ENCODE assay signal across 17 mouse cellular contexts in genomic region chr1:127373559-127373958, GRCm38 (mm10).
DNase-seq lines count a peak whose midpoint lies in the region; ATAC-seq lines count a peak whose summit lies in the region.
"Had no signal": no experiment of that assay in that cellular context is flagged by ENCODE, and none has a peak within 500 bp of the region (broad histone marks: within the 10 kb centered on the region; RNA-seq: fewer than 3 reads in every experiment).

No protein-coding gene starts in this region.

- 0 out of 2 replicates have a peak overlapping the region, but pooled peaks have one; percentile 20 for H3K27ac ChIP-seq in midbrain, embryonic 11.5 days (ENCODE audit: low read depth, low read length)
- no peak overlapping the region for H3K27ac ChIP-seq in midbrain, embryonic 10.5 days (replicated peaks)
- peak overlapping the region; percentile 71 for H3K27ac ChIP-seq in hindbrain, embryonic 14.5 days
- H3K27ac ChIP-seq in midbrain, embryonic 15.5 days, result peak overlapping the region; percentile 40
- H3K27ac ChIP-seq: embryonic facial prominence, embryonic 10.5 days; kidney, postnatal 0 days; limb, embryonic 15.5 days; liver, embryonic 15.5 days had no signal

- H3K9ac ChIP-seq in midbrain, embryonic 11.5 days (ENCODE audit: low read length), result no peak overlapping the region
- H3K9ac ChIP-seq in hindbrain, embryonic 14.5 days, result no peak overlapping the region
- no peak overlapping the region for H3K9ac ChIP-seq in midbrain, embryonic 15.5 days
- H3K9ac ChIP-seq: limb, embryonic 15.5 days; liver, embryonic 15.5 days had no signal

- no peak overlapping the region for H3K4me2 ChIP-seq in midbrain, embryonic 11.5 days
- H3K4me2 ChIP-seq in hindbrain, embryonic 14.5 days (replicated peaks), result no peak overlapping the region
- H3K4me2 ChIP-seq in midbrain, embryonic 15.5 days, result no peak overlapping the region
- H3K4me2 ChIP-seq: limb, embryonic 15.5 days; liver, embryonic 15.5 days had no signal

- H3K36me3 ChIP-seq in midbrain, embryonic 11.5 days (ENCODE audit: control insufficient read depth, insufficient read depth, low read length), result no peaks in the 10 kb centered on the region
- 0 out of 2 replicates have a peak, but pooled peaks cover 3% of the 10 kb centered on the region for H3K36me3 ChIP-seq in midbrain, embryonic 10.5 days
- H3K36me3 ChIP-seq in hindbrain, embryonic 14.5 days (replicated peaks; ENCODE audit: control insufficient read depth, insufficient read depth), result no peaks in the 10 kb centered on the region; the same call in 1 of the 2 replicates
- H3K36me3 ChIP-seq in midbrain, embryonic 15.5 days (replicated peaks), result no peaks in the 10 kb centered on the region
- H3K36me3 ChIP-seq: liver, embryonic 15.5 days had no signal

- 0 out of 2 replicates have a peak, but pooled peaks cover 2% of the 10 kb centered on the region for H3K4me1 ChIP-seq in midbrain, embryonic 11.5 days (ENCODE audit: control insufficient read depth, insufficient read depth, low read length)
- H3K4me1 ChIP-seq in midbrain, embryonic 10.5 days, result peaks cover 15% of the 10 kb centered on the region
- peaks cover 16% of the 10 kb centered on the region for H3K4me1 ChIP-seq in hindbrain, embryonic 14.5 days (replicated peaks; ENCODE audit: control insufficient read depth, insufficient read depth, low read length)
- H3K4me1 ChIP-seq in midbrain, embryonic 15.5 days, result peaks cover 15% of the 10 kb centered on the region
- H3K4me1 ChIP-seq: liver, embryonic 15.5 days had no signal

- H3K9me3 ChIP-seq in midbrain, embryonic 11.5 days (ENCODE audit: control insufficient read depth, low read length), result no peaks in the 10 kb centered on the region
- H3K9me3 ChIP-seq in midbrain, embryonic 10.5 days (replicated peaks), result no peaks in the 10 kb centered on the region
- no peaks in the 10 kb centered on the region for H3K9me3 ChIP-seq in hindbrain, embryonic 14.5 days (ENCODE audit: control insufficient read depth, low read length)
- no peaks in the 10 kb centered on the region for H3K9me3 ChIP-seq in midbrain, embryonic 15.5 days
- H3K9me3 ChIP-seq: embryonic facial prominence, embryonic 10.5 days; limb, embryonic 15.5 days; liver, embryonic 15.5 days had no signal

- H3K4me3 ChIP-seq in midbrain, embryonic 11.5 days (ENCODE audit: low read depth, low read length), result no peak overlapping the region
- H3K4me3 ChIP-seq in midbrain, embryonic 10.5 days, result no peak overlapping the region
- H3K4me3 ChIP-seq in hindbrain, embryonic 14.5 days (replicated peaks; ENCODE audit: low read length), result no peak overlapping the region
- no peak overlapping the region for H3K4me3 ChIP-seq in midbrain, embryonic 15.5 days
- H3K4me3 ChIP-seq: embryonic facial prominence, embryonic 10.5 days; limb, embryonic 15.5 days; liver, embryonic 15.5 days had no signal

- WGBS in midbrain, embryonic 11.5 days, result 59% methylated on average over 5 of the region's 5 CpGs
- WGBS in midbrain, embryonic 10.5 days, result 62% methylated on average over 5 of the region's 5 CpGs
- WGBS in hindbrain, embryonic 14.5 days, result 46% methylated on average over 5 of the region's 5 CpGs
- 30% methylated on average over 5 of the region's 5 CpGs for whole genome bisulfite sequencing in midbrain, embryonic 15.5 days

- H3K27me3 ChIP-seq in midbrain, embryonic 11.5 days (ENCODE audit: control insufficient read depth, insufficient read depth, low read length), result no peaks in the 10 kb centered on the region
- H3K27me3 ChIP-seq in midbrain, embryonic 10.5 days (ENCODE audit: low read depth, poor library complexity, severe bottlenecking), result peaks cover 3% of the 10 kb centered on the region; the same call in 1 of the 2 replicates
- H3K27me3 ChIP-seq in hindbrain, embryonic 14.5 days (ENCODE audit: control insufficient read depth, insufficient read depth, low read length), result no peaks in the 10 kb centered on the region
- no peaks in the 10 kb centered on the region for H3K27me3 ChIP-seq in midbrain, embryonic 15.5 days (replicated peaks)
- H3K27me3 ChIP-seq: limb, embryonic 15.5 days; liver, embryonic 15.5 days had no signal

- peak; percentile 23; the same call in 1 of the 2 replicates for ATAC-seq in midbrain, embryonic 11.5 days (ENCODE audit: low FRiP score)
- ATAC-seq in hindbrain, embryonic 14.5 days (ENCODE audit: low FRiP score), result no peak
- 0 out of 2 replicates have a peak, but pooled peaks have one; percentile 17 for ATAC-seq in midbrain, embryonic 15.5 days (replicated peaks)
- no peak for ATAC-seq in granulocyte monocyte progenitor cell, adult 5-6 weeks (replicated peaks; ENCODE audit: poor library complexity, severe bottlenecking)
- ATAC-seq: forebrain, embryonic 16.5 days had no signal

- DNase-seq in midbrain, embryonic 11.5 days (ENCODE audit: low spot score, missing footprints), result no peak
- DNase-seq in midbrain, embryonic 10.5 days (ENCODE audit: low spot score), result no peak
- no peak for DNase-seq in hindbrain, embryonic 14.5 days (ENCODE audit: low spot score)
- no peak for DNase-seq in left cerebral cortex, adult 8-10 months (ENCODE audit: low spot score in 2 of 2)
- DNase-seq in frontal cortex, postnatal 36 days (ENCODE audit: low spot score in 2 of 2), result no peak
- DNase-seq: cerebellum, adult 2 months; cerebellum, postnatal 36 days; kidney, adult 18-20 months; right cerebral cortex, adult 18-20 months; thymus, postnatal 14 days had no signal

Comparison
In these comparisons a context has a peak if more than half of its experiments do, and no peak if none do; other contexts are left out.
1. ATAC-seq: peak in midbrain, embryonic 11.5 days (single experiment) and midbrain, embryonic 15.5 days (single experiment); none in hindbrain, embryonic 14.5 days (single experiment) and granulocyte monocyte progenitor cell, adult 5-6 weeks (single experiment).